Mouse (Mus musculus): ENCODE results near the gene Nck1. TPM values are rescaled to one million over a fixed set of nuclear protein-coding genes. Genes with fewer than 3 reads are reported as not detected.

Gene Nck1
- polyA plus RNA-seq, 1 experiment from 2014 or later, result 74.2 TPM

GRCm38 (mm10) chr9:100571511-100571910 lies 25.6 kb upstream of the Nck1 start:
- 78% methylated on average over 1 of the region's 1 CpGs for WGBS
- no peak overlapping the region for H3K27ac ChIP-seq (ENCODE audit: low read depth, low read length)

GRCm38 (mm10) chr9:100570626-100571233 lies 24.8 kb upstream of the Nck1 start, which contains the start of gene Slc35g2:
Slc35g2 (minus strand) TSS chr9:100571090.
- H3K4me1 ChIP-seq (replicated peaks; ENCODE audit: control insufficient read depth, insufficient read depth, low read length), result peaks cover 2% of the 10 kb centered on the region; the same call in 1 of the 2 replicates
- ATAC-seq (ENCODE audit: low FRiP score), result peak; percentile 92

More at GRCm38 (mm10) chr9:100571511-100571910, 25.6 kb upstream of the Nck1 start:
- H3K4me1 ChIP-seq (replicated peaks; ENCODE audit: control insufficient read depth, insufficient read depth, low read length), result peaks cover 2% of the 10 kb centered on the region; the same call in 1 of the 2 replicates
- H3K9me3 ChIP-seq (ENCODE audit: control insufficient read depth, low read length), result no peaks in the 10 kb centered on the region
- DNase-seq (ENCODE audit: low spot score), result no peak
- no peaks in the 10 kb centered on the region for H3K36me3 ChIP-seq (ENCODE audit: control insufficient read depth, insufficient read depth, low read length)
- H3K27me3 ChIP-seq (ENCODE audit: control insufficient read depth, insufficient read depth, low read length), result no peaks in the 10 kb centered on the region
- H3K9ac ChIP-seq (ENCODE audit: low read depth, low read length), result no peak overlapping the region
- peak; percentile 5; the same call in 1 of the 2 replicates for ATAC-seq (ENCODE audit: low FRiP score)
- H3K4me2 ChIP-seq (replicated peaks; ENCODE audit: low read depth, low read length), result no peak overlapping the region; the same call in 1 of the 2 replicates
- H3K4me3 ChIP-seq (ENCODE audit: low read depth, low read length), result no peak overlapping the region

GRCm38 (mm10) chr9:100569798-100570625 lies 24.1 kb upstream of the Nck1 start:
- DNase-seq (ENCODE audit: low spot score) (peak; percentile 65), ATAC-seq (ENCODE audit: low FRiP score) (peak; percentile 61; the same call in 1 of the 2 replicates)
- Histone ChIP-seq H3K27ac (ENCODE audit: low read depth, low read length) (no peak overlapping the region), H3K4me1 (replicated peaks; ENCODE audit: control insufficient read depth, insufficient read depth, low read length) (peaks cover 2% of the 10 kb centered on the region; the same call in 1 of the 2 replicates), H3K4me3 (ENCODE audit: low read depth, low read length) (peak overlapping the region; percentile 66), H3K9me3 (ENCODE audit: control insufficient read depth, low read length) (no peaks in the 10 kb centered on the region), H3K36me3 (ENCODE audit: control insufficient read depth, insufficient read depth, low read length) (no peaks in the 10 kb centered on the region), H3K27me3 (ENCODE audit: control insufficient read depth, insufficient read depth, low read length) (no peaks in the 10 kb centered on the region), H3K4me2 (replicated peaks; ENCODE audit: low read depth, low read length) (peak overlapping the region; percentile 94), H3K9ac (ENCODE audit: low read depth, low read length) (peak overlapping the region; percentile 56)
- 8% methylated on average over 32 of the region's 32 CpGs for WGBS

More at GRCm38 (mm10) chr9:100570626-100571233, 24.8 kb upstream of the Nck1 start, which contains the start of gene Slc35g2:
- no peaks in the 10 kb centered on the region for H3K36me3 ChIP-seq (ENCODE audit: control insufficient read depth, insufficient read depth, low read length)
- H3K27ac ChIP-seq (ENCODE audit: low read depth, low read length), result peak within 1 kb of the TSS; percentile 36; the same call in 1 of the 2 replicates
- no peaks in the 10 kb centered on the region for H3K27me3 ChIP-seq (ENCODE audit: control insufficient read depth, insufficient read depth, low read length)
- peak within 1 kb of the TSS; percentile 66 for H3K4me3 ChIP-seq (ENCODE audit: low read depth, low read length)
- WGBS, result under 1% methylated on average over 46 of the region's 55 CpGs
- peak; percentile 87 for DNase-seq (ENCODE audit: low spot score)
- H3K9me3 ChIP-seq (ENCODE audit: control insufficient read depth, low read length), result no peaks in the 10 kb centered on the region
- H3K9ac ChIP-seq (ENCODE audit: low read depth, low read length), result peak within 1 kb of the TSS; percentile 56
- peak within 1 kb of the TSS; percentile 94 for H3K4me2 ChIP-seq (replicated peaks; ENCODE audit: low read depth, low read length)

GRCm38 (mm10) chr9:100560251-100560890 lies 14.4 kb upstream of the Nck1 start:
- Histone ChIP-seq H3K4me3 (ENCODE audit: low read depth, low read length) (no peak overlapping the region), H3K27ac (ENCODE audit: low read depth, low read length) (no peak overlapping the region), H3K4me1 (replicated peaks; ENCODE audit: control insufficient read depth, insufficient read depth, low read length) (no peaks in the 10 kb centered on the region), H3K9me3 (ENCODE audit: control insufficient read depth, low read length) (no peaks in the 10 kb centered on the region), H3K27me3 (ENCODE audit: control insufficient read depth, insufficient read depth, low read length) (no peaks in the 10 kb centered on the region), H3K36me3 (ENCODE audit: control insufficient read depth, insufficient read depth, low read length) (no peaks in the 10 kb centered on the region), H3K4me2 (replicated peaks; ENCODE audit: low read depth, low read length) (no peak overlapping the region), H3K9ac (ENCODE audit: low read depth, low read length) (no peak overlapping the region)
- no peak for ATAC-seq (ENCODE audit: low FRiP score)
- 88% methylated on average over 10 of the region's 10 CpGs for WGBS
- DNase-seq (ENCODE audit: low spot score), result no peak

- Histone ChIP-seq H3K9ac (ENCODE audit: low read depth, low read length) (no peak overlapping the region), H3K4me3 (ENCODE audit: low read depth, low read length) (no peak overlapping the region), H3K9me3 (ENCODE audit: control insufficient read depth, low read length) (no peaks in the 10 kb centered on the region), H3K36me3 (ENCODE audit: control insufficient read depth, insufficient read depth, low read length) (no peaks in the 10 kb centered on the region), H3K27ac (ENCODE audit: low read depth, low read length) (no peak overlapping the region), H3K4me2 (replicated peaks; ENCODE audit: low read depth, low read length) (no peak overlapping the region), H3K4me1 (replicated peaks; ENCODE audit: control insufficient read depth, insufficient read depth, low read length) (no peaks in the 10 kb centered on the region), H3K27me3 (ENCODE audit: control insufficient read depth, insufficient read depth, low read length) (no peaks in the 10 kb centered on the region)
- DNase-seq (ENCODE audit: low spot score) (no peak), ATAC-seq (ENCODE audit: low FRiP score) (no peak)
Measured at GRCm38 (mm10) chr9:100558991-100559390, 13.1 kb upstream of the Nck1 start.

- Histone ChIP-seq H3K4me3 (ENCODE audit: low read depth, low read length) (no peak overlapping the region), H3K4me1 (replicated peaks; ENCODE audit: control insufficient read depth, insufficient read depth, low read length) (no peaks in the 10 kb centered on the region), H3K27ac (ENCODE audit: low read depth, low read length) (no peak overlapping the region), H3K27me3 (ENCODE audit: control insufficient read depth, insufficient read depth, low read length) (no peaks in the 10 kb centered on the region), H3K36me3 (ENCODE audit: control insufficient read depth, insufficient read depth, low read length) (no peaks in the 10 kb centered on the region), H3K4me2 (replicated peaks; ENCODE audit: low read depth, low read length) (no peak overlapping the region), H3K9ac (ENCODE audit: low read depth, low read length) (no peak overlapping the region), H3K9me3 (ENCODE audit: control insufficient read depth, low read length) (no peaks in the 10 kb centered on the region)
- ATAC-seq (ENCODE audit: low FRiP score), result no peak
- no peak for DNase-seq (ENCODE audit: low spot score)
- 82% methylated on average over 4 of the region's 4 CpGs for WGBS
Measured at GRCm38 (mm10) chr9:100558023-100558573, 12.2 kb upstream of the Nck1 start.

- WGBS, result 81% methylated on average over 5 of the region's 5 CpGs
- Histone ChIP-seq H3K27ac (ENCODE audit: low read depth, low read length) (no peak overlapping the region), H3K4me3 (ENCODE audit: low read depth, low read length) (no peak overlapping the region), H3K27me3 (ENCODE audit: control insufficient read depth, insufficient read depth, low read length) (no peaks in the 10 kb centered on the region), H3K4me1 (replicated peaks; ENCODE audit: control insufficient read depth, insufficient read depth, low read length) (no peaks in the 10 kb centered on the region), H3K36me3 (ENCODE audit: control insufficient read depth, insufficient read depth, low read length) (no peaks in the 10 kb centered on the region), H3K4me2 (replicated peaks; ENCODE audit: low read depth, low read length) (no peak overlapping the region), H3K9me3 (ENCODE audit: control insufficient read depth, low read length) (no peaks in the 10 kb centered on the region), H3K9ac (ENCODE audit: low read depth, low read length) (no peak overlapping the region)
- ATAC-seq (ENCODE audit: low FRiP score) (no peak), DNase-seq (ENCODE audit: low spot score) (no peak)
Measured at GRCm38 (mm10) chr9:100555686-100556085, 9.8 kb upstream of the Nck1 start.

- Histone ChIP-seq H3K36me3 (ENCODE audit: control insufficient read depth, insufficient read depth, low read length) (no peaks in the 10 kb centered on the region), H3K4me1 (replicated peaks; ENCODE audit: control insufficient read depth, insufficient read depth, low read length) (peaks cover 2% of the 10 kb centered on the region; the same call in 1 of the 2 replicates), H3K4me3 (ENCODE audit: low read depth, low read length) (no peak overlapping the region), H3K9ac (ENCODE audit: low read depth, low read length) (no peak overlapping the region), H3K27ac (ENCODE audit: low read depth, low read length) (no peak overlapping the region), H3K4me2 (replicated peaks; ENCODE audit: low read depth, low read length) (no peak overlapping the region), H3K27me3 (ENCODE audit: control insufficient read depth, insufficient read depth, low read length) (no peaks in the 10 kb centered on the region), H3K9me3 (ENCODE audit: control insufficient read depth, low read length) (no peaks in the 10 kb centered on the region)
- 90% methylated on average over 2 of the region's 2 CpGs for WGBS
- DNase-seq (ENCODE audit: low spot score) (peak; percentile 45), ATAC-seq (ENCODE audit: low FRiP score) (no peak)
Measured at GRCm38 (mm10) chr9:100548313-100548712, 2.4 kb upstream of the Nck1 start.
